Mouse (Mus musculus) R1 (cell line): ENCODE measurements around the gene 1700016C15Rik.

Experiments used
- DNase-seq: peaks from one replicate; pipeline ENCODE4 v3.0.0-alpha.2; 2018; ENCODE audit warnings: low read depth, low spot score

Gene 1700016C15Rik

GRCm38 (mm10) chr1:177796193-177796939 lies 66.8 kb downstream of the 1700016C15Rik start, which contains the start of gene Adss:
Gene Adss (minus strand): TSS chr1:177796511.
- DNase-seq, result peak; percentile 97

GRCm38 (mm10) chr1:177797151-177797755 lies 67.6 kb downstream of the 1700016C15Rik start:
- peak; percentile 51 for DNase-seq
